Mouse (Mus musculus) embryonic fibroblast, embryonic 13.5 days (primary cell): Measurements from ENCODE around the gene Gpatch4.

ENCODE experiments used
- CTCF ChIP-seq: IDR thresholded peaks from 2 replicates; pipeline ENCODE4 v1.5.1; 2011; ENCODE audit warnings: mild to moderate bottlenecking, control low read depth, low read length, moderate library complexity, borderline replicate concordance; ENCODE audit not compliant: insufficient read depth
- POLR2A ChIP-seq: IDR thresholded peaks from 2 replicates; pipeline ENCODE4 v1.6.1; 2011; ENCODE audit warnings: low read depth, mild to moderate bottlenecking, control low read depth, low read length, moderate library complexity

DNA sequence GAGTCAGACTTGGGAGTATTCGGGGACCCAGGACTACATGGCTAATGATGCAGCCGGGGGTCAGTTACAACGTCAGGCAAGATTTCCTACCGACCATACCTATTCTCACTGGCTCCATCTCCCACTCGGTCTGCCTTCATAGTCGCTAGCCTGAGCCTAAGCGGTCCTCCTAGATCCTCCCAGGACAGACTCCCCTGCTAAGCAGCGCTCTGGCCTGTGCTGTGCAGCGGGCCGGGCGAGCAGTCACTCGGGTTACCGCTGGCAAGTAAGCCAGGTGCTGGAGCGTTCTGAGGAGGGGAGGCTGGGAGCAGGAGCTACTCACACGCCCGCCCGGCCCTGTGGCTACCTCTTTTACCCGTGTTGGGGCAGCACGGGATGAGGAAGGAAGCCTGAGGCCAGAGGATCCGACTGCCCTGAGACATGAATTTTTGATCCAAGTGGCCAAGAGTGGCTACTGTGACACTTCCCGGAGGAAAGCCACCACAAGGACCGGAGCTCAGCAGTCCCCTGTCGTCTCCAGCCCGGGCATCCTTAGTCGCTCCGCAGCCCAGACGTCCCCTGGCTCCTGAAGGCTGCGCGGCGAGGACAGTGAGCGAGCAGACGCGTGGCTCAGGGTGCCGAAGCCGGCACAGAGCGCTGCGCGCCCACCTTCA lies 43.5 kb upstream of the Gpatch4 start:
- TF ChIP-seq CTCF (no peak), POLR2A (no peak)
